Mouse (Mus musculus): ENCODE data around the gene Resf1.
"Not testable (repeated sequence)": the region's sequence is repeated elsewhere in the genome, so short reads cannot be mapped to it uniquely, and the experiment has no call there.

DNA sequence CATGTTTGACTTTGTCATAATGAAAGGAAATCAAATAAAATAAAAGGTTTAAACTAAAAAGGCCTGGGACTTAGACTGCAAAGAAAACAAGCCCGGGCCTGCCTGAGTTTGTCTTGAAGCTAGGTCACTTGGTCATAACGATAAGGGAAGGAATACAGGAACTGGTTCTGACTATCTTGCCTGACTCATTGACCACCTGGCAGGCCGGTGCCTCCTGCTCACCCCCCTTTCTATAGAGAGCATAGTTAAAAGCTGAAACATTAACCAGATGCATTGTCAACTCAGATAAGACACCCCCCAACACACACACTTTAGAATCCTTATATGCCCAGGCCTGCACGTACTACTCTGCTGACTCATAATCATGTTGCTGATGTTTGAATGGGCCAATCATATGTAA is 46.6 kb downstream of the Resf1 start:
- TF ChIP-seq TCF12 (IDR thresholded peaks at IDR 0.05; ENCODE audit: low read depth, low read length); ZKSCAN1 (IDR thresholded peaks at IDR 0.05; ENCODE audit: borderline replicate concordance, low read depth, low read length); CTCF (conservative IDR thresholded peaks at IDR 0.05 in 1 of 2, IDR thresholded peaks at IDR 0.05 in 1 of 2; ENCODE audit: low read depth in 2 of 2, low read length in 2 of 2); GABPA (IDR thresholded peaks at IDR 0.05; ENCODE audit: insufficient replicate concordance, low read depth, low read length); SMC3 (IDR thresholded peaks at IDR 0.05; ENCODE audit: low read depth, low read length): not testable (repeated sequence)

All from CH12.LX (cell line).